Mouse (Mus musculus) forebrain, embryonic 16.5 days (tissue): ENCODE measurements around the gene Ywhag. TPM values are rescaled to one million over a fixed set of nuclear protein-coding genes. Genes with fewer than 3 reads are reported as not detected.
A peak's percentile ranks its signal among the peaks of the same experiment; 100 is the strongest.

Experiments
- ATAC-seq: fragments of 200-750 bp; cut with Nextera tagmentation; 2 replicates; pipeline ENCODE4 v1.8.0; 2017; ENCODE audit warnings: mild to moderate bottlenecking, moderate library complexity
- H3K27ac ChIP-seq: fragments of 300-500 bp; sonication (generic); 2 replicates; pipeline ENCODE4 v1.5.1; 2014; ENCODE audit warnings: low read length, control low read depth
- H3K27me3 ChIP-seq: fragments of 300-500 bp; sonication (generic); replicated peaks from 2 replicates; pipeline ENCODE4 v1.6.1; 2014; ENCODE audit warnings: low read length; ENCODE audit not compliant: control insufficient read depth, insufficient read depth
- H3K36me3 ChIP-seq: fragments of 300-500 bp; sonication (generic); 2 replicates; pipeline ENCODE4 v1.6.1; 2014; ENCODE audit not compliant: control insufficient read depth, insufficient read depth
- H3K4me1 ChIP-seq: fragments of 300-500 bp; sonication (generic); replicated peaks from 2 replicates; pipeline ENCODE4 v1.6.1; 2014; ENCODE audit warnings: low read length; ENCODE audit not compliant: control insufficient read depth, insufficient read depth
- H3K4me2 ChIP-seq: fragments of 300-500 bp; sonication (generic); 2 replicates; pipeline ENCODE4 v1.6.1; 2014; ENCODE audit warnings: mild to moderate bottlenecking, low read length, control low read depth
- H3K4me3 ChIP-seq: fragments of 300-500 bp; sonication (generic); replicated peaks from 2 replicates; pipeline ENCODE4 v1.5.1; 2014; ENCODE audit warnings: mild to moderate bottlenecking, low read length, control low read depth
- H3K9ac ChIP-seq: fragments of 300-500 bp; sonication (generic); replicated peaks from 2 replicates; pipeline ENCODE4 v1.6.1; 2014; ENCODE audit warnings: low read depth, low read length, control low read depth
- H3K9me3 ChIP-seq: fragments of 300-500 bp; sonication (generic); 2 replicates; pipeline ENCODE4 v1.6.1; 2016; ENCODE audit warnings: low read length; ENCODE audit not compliant: control insufficient read depth
- WGBS: fragments of 180-500 bp; shearing (Covaris S2); extraction: QIAGEN DNeasy Blood & Tissue Kit; methylation state at CpG from one replicate; pipeline ENCODE4 v1.1.7; 2014; 5-methylcytosine and 5-hydroxymethylcytosine counted together
- polyA plus RNA-seq: library from polyadenylated mRNA; unstranded; fragments of >200 nt; fragmentation: Nextera tagmentation; extraction: Ambion mirVana; gene quantifications from 2 replicates; pipeline ENCODE4 v1.2.1, GENCODE M21; 2015

Ywhag gene
- polyA plus RNA-seq, 1 experiment from 2014 or later = 902 TPM

GRCm38 (mm10) chr5:135887675-135888102 is 46.7 kb downstream of the Ywhag start, which contains the start of gene Hspb1:
Gene Hspb1, plus strand, starts transcription at chr5:135887919.
- H3K9me3 ChIP-seq = no peaks in the 10 kb centered on the region
- peaks cover 17% of the 10 kb centered on the region for H3K27me3 ChIP-seq
- H3K27ac ChIP-seq = no peak within 1 kb of the TSS
- peak within 1 kb of the TSS; percentile 3; the same call in 1 of the 2 replicates for H3K4me2 ChIP-seq
- ATAC-seq = no peak
- H3K36me3 ChIP-seq = no peaks in the 10 kb centered on the region
- H3K4me3 ChIP-seq = peak within 1 kb of the TSS; percentile 1; the same call in 1 of the 2 replicates
- 1% methylated on average over 23 of the region's 24 CpGs for WGBS
- 0 out of 2 replicates have a peak, but pooled peaks cover 3% of the 10 kb centered on the region for H3K4me1 ChIP-seq
- no peak within 1 kb of the TSS for H3K9ac ChIP-seq

- Histone ChIP-seq H3K27me3 (peaks cover 9% of the 10 kb centered on the region), H3K27ac (no peak overlapping the region), H3K4me3 (no peak overlapping the region), H3K4me1 (peaks cover 6% of the 10 kb centered on the region), H3K9ac (no peak overlapping the region), H3K36me3 (no peaks in the 10 kb centered on the region), H3K9me3 (no peaks in the 10 kb centered on the region), H3K4me2 (no peak overlapping the region)
- 70% methylated on average over 6 of the region's 6 CpGs for WGBS
- ATAC-seq = no peak
Measured at GRCm38 (mm10) chr5:135884641-135885040, 49.8 kb downstream of the Ywhag start.

- Histone ChIP-seq H3K36me3 (no peaks in the 10 kb centered on the region), H3K9me3 (no peaks in the 10 kb centered on the region), H3K9ac (no peak overlapping the region), H3K4me1 (peaks cover 15% of the 10 kb centered on the region), H3K4me3 (no peak overlapping the region), H3K27me3 (no peaks in the 10 kb centered on the region), H3K27ac (no peak overlapping the region), H3K4me2 (no peak overlapping the region)
- peak; percentile 52 for ATAC-seq
- 41% methylated on average over 13 of the region's 13 CpGs for WGBS
Measured at GRCm38 (mm10) chr5:135879449-135880158, 54.8 kb downstream of the Ywhag start.

- Histone ChIP-seq H3K27ac (no peak overlapping the region), H3K9ac (peak overlapping the region; percentile 49), H3K4me1 (peaks cover 15% of the 10 kb centered on the region), H3K4me2 (peak overlapping the region; percentile 56), H3K9me3 (no peaks in the 10 kb centered on the region), H3K4me3 (peak overlapping the region; percentile 40), H3K36me3 (no peaks in the 10 kb centered on the region), H3K27me3 (0 out of 2 replicates have a peak, but pooled peaks cover 2% of the 10 kb centered on the region)
- ATAC-seq = peak; percentile 54
- WGBS = 1% methylated on average over 16 of the region's 16 CpGs
Measured at GRCm38 (mm10) chr5:135877831-135878231, 56.6 kb downstream of the Ywhag start.

GRCm38 (mm10) chr5:135877180-135877579 is 57.2 kb downstream of the Ywhag start:
- H3K27me3 ChIP-seq = 0 out of 2 replicates have a peak, but pooled peaks cover 2% of the 10 kb centered on the region
- no peaks in the 10 kb centered on the region for H3K9me3 ChIP-seq
- peak; percentile 47; the same call in 1 of the 2 replicates for ATAC-seq
- H3K4me3 ChIP-seq = peak overlapping the region; percentile 40
- peak overlapping the region; percentile 56 for H3K4me2 ChIP-seq
- peak overlapping the region; percentile 49; the same call in 1 of the 2 replicates for H3K9ac ChIP-seq
- H3K36me3 ChIP-seq = no peaks in the 10 kb centered on the region
- H3K4me1 ChIP-seq = peaks cover 15% of the 10 kb centered on the region
- 21% methylated on average over 8 of the region's 8 CpGs for WGBS
- H3K27ac ChIP-seq = no peak overlapping the region

GRCm38 (mm10) chr5:135873753-135874152 is 60.7 kb downstream of the Ywhag start:
- H3K4me1 ChIP-seq = peaks cover 7% of the 10 kb centered on the region
- ATAC-seq = no peak
- H3K9ac ChIP-seq = no peak overlapping the region
- peaks cover 21% of the 10 kb centered on the region for H3K27me3 ChIP-seq
- WGBS = 73% methylated on average over 8 of the region's 9 CpGs
- H3K4me3 ChIP-seq = no peak overlapping the region
- no peak overlapping the region for H3K27ac ChIP-seq
- H3K36me3 ChIP-seq = no peaks in the 10 kb centered on the region
- H3K9me3 ChIP-seq = no peaks in the 10 kb centered on the region
- H3K4me2 ChIP-seq = no peak overlapping the region

- H3K9me3 ChIP-seq = no peaks in the 10 kb centered on the region
- WGBS = 14% methylated on average over 16 of the region's 16 CpGs
- peaks cover 27% of the 10 kb centered on the region for H3K27me3 ChIP-seq
- peaks cover 13% of the 10 kb centered on the region for H3K4me1 ChIP-seq
- no peak for ATAC-seq
- H3K9ac ChIP-seq = no peak overlapping the region
- no peak overlapping the region for H3K4me2 ChIP-seq
- no peak overlapping the region for H3K4me3 ChIP-seq
- no peak overlapping the region for H3K27ac ChIP-seq
- H3K36me3 ChIP-seq = no peaks in the 10 kb centered on the region
Measured at GRCm38 (mm10) chr5:135872996-135873395, 61.4 kb downstream of the Ywhag start.

- no peak overlapping the region for H3K27ac ChIP-seq
- no peak overlapping the region for H3K9ac ChIP-seq
- peaks cover 38% of the 10 kb centered on the region for H3K27me3 ChIP-seq
- H3K36me3 ChIP-seq = no peaks in the 10 kb centered on the region
- peaks cover 13% of the 10 kb centered on the region for H3K4me1 ChIP-seq
- no peak overlapping the region for H3K4me2 ChIP-seq
- H3K9me3 ChIP-seq = no peaks in the 10 kb centered on the region
- no peak overlapping the region for H3K4me3 ChIP-seq
- ATAC-seq = no peak
- WGBS = 92% methylated on average over 5 of the region's 5 CpGs
Measured at GRCm38 (mm10) chr5:135870505-135870904, 63.9 kb downstream of the Ywhag start.

- no peak overlapping the region for H3K4me3 ChIP-seq
- H3K4me1 ChIP-seq = peaks cover 13% of the 10 kb centered on the region
- H3K27ac ChIP-seq = no peak overlapping the region
- no peak overlapping the region for H3K4me2 ChIP-seq
- 69% methylated on average over 14 of the region's 14 CpGs for WGBS
- peaks cover 38% of the 10 kb centered on the region for H3K27me3 ChIP-seq
- no peaks in the 10 kb centered on the region for H3K36me3 ChIP-seq
- ATAC-seq = no peak
- no peak overlapping the region for H3K9ac ChIP-seq
- H3K9me3 ChIP-seq = no peaks in the 10 kb centered on the region
Measured at GRCm38 (mm10) chr5:135869661-135870423, 64.6 kb downstream of the Ywhag start.
